ENCODE assay signal across 9 mouse cellular contexts in the genomic region with DNA sequence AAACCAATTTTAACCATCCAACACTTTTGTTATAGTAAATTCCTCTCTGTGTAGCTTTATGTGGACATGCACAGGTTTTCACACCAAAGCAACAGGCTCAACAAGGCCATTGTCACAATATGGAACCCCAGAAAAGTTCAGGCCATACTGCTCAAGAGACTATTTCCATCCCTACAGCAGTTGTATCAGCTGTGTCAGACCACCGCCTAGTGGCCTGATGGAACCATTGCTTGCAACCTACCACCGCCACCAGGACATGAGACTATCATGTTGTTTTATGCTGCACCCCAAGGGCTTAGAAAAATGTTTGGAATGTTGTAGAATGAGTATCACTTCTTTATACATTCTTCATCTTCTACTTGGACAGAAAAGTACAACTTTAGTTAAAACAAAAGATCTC. TPM values are rescaled to one million over a fixed set of nuclear protein-coding genes. Genes with fewer than 3 reads are reported as not detected.
DNase-seq lines count a peak whose midpoint lies in the region; ATAC-seq lines count a peak whose summit lies in the region.
"Had no signal": no experiment of that assay in that cellular context is flagged by ENCODE, and none has a peak within 500 bp of the region (broad histone marks: within the 10 kb centered on the region; RNA-seq: fewer than 3 reads in every experiment).

No protein-coding gene starts in this region.

- 16% methylated on average over 2 of the region's 2 CpGs for WGBS in intestine, embryonic 14.5 days
- 8% methylated on average over 2 of the region's 2 CpGs for WGBS in midbrain, embryonic 16.5 days

- H3K4me1 ChIP-seq in intestine, embryonic 14.5 days (replicated peaks; ENCODE audit: control insufficient read depth, insufficient read depth, low read length): peaks cover 6% of the 10 kb centered on the region
- H3K4me1 ChIP-seq in midbrain, embryonic 16.5 days (ENCODE audit: control insufficient read depth, insufficient read depth, low read length): no peaks in the 10 kb centered on the region
- H3K4me1 ChIP-seq: neural tube, embryonic 12.5 days had no signal

- ATAC-seq in intestine, embryonic 14.5 days (replicated peaks; ENCODE audit: low FRiP score, low TSS enrichment, low read depth): peak; percentile 81
- ATAC-seq in midbrain, embryonic 16.5 days: peak; percentile 72; the same call in 1 of the 2 replicates

- H3K27ac ChIP-seq in intestine, embryonic 14.5 days (ENCODE audit: low read depth): no peak overlapping the region
- H3K27ac ChIP-seq in midbrain, embryonic 16.5 days (ENCODE audit: low read length): no peak overlapping the region
- H3K27ac ChIP-seq: neural tube, embryonic 12.5 days had no signal

- H3K36me3 ChIP-seq in intestine, embryonic 14.5 days (ENCODE audit: control insufficient read depth, insufficient read depth, low read length): no peaks in the 10 kb centered on the region
- H3K36me3 ChIP-seq in midbrain, embryonic 16.5 days (ENCODE audit: control insufficient read depth, insufficient read depth, low read length): no peaks in the 10 kb centered on the region
- H3K36me3 ChIP-seq: neural tube, embryonic 12.5 days had no signal

- H3K9ac ChIP-seq in intestine, embryonic 14.5 days (ENCODE audit: low read length): no peak overlapping the region
- H3K9ac ChIP-seq in midbrain, embryonic 16.5 days (ENCODE audit: low read depth, low read length): no peak overlapping the region
- H3K9ac ChIP-seq: neural tube, embryonic 12.5 days had no signal

- H3K27me3 ChIP-seq in intestine, embryonic 14.5 days (replicated peaks; ENCODE audit: control insufficient read depth, insufficient read depth, low read length): no peaks in the 10 kb centered on the region
- no peaks in the 10 kb centered on the region for H3K27me3 ChIP-seq in midbrain, embryonic 16.5 days (ENCODE audit: control insufficient read depth, insufficient read depth, low read depth, low read length)
- H3K27me3 ChIP-seq: neural tube, embryonic 12.5 days had no signal

- no peak overlapping the region for H3K4me3 ChIP-seq in intestine, embryonic 14.5 days (ENCODE audit: low read depth, low read length)
- no peak overlapping the region for H3K4me3 ChIP-seq in midbrain, embryonic 16.5 days (ENCODE audit: low read depth, low read length)
- H3K4me3 ChIP-seq: neural tube, embryonic 12.5 days had no signal

- peak; percentile 45 for DNase-seq in left cerebral cortex, adult 11 months (ENCODE audit: low spot score)
- DNase-seq in left cerebral cortex, adult 8-10 months (ENCODE audit: low spot score in 2 of 2): no peak
- DNase-seq in c-Kit-positive CD71-positive TER-119-negative erythroid progenitor cells, embryonic 14.5 days (ENCODE audit: low read depth): peak; percentile 38
- DNase-seq in gastrocnemius, adult 18-20 months (ENCODE audit: low spot score): peak; percentile 73
- DNase-seq in intestine, embryonic 14.5 days (ENCODE audit: low spot score): peak; percentile 72
- DNase-seq in left cerebral cortex, postnatal 14 days (ENCODE audit: low spot score in 2 of 2): peak; percentile 66 to 77
- DNase-seq in spleen, postnatal 4 days (ENCODE audit: low spot score in 2 of 2): peak; percentile 54 to 75

- intact Hi-C loops in left cerebral cortex, postnatal 14 days (cut with DNase I): no loop called here

- H3K4me2 ChIP-seq in intestine, embryonic 14.5 days (ENCODE audit: low read length): no peak overlapping the region
- H3K4me2 ChIP-seq in midbrain, embryonic 16.5 days (ENCODE audit: low read length): no peak overlapping the region
- H3K4me2 ChIP-seq: neural tube, embryonic 12.5 days had no signal

- H3K9me3 ChIP-seq in intestine, embryonic 14.5 days (ENCODE audit: control insufficient read depth, low read length): no peaks in the 10 kb centered on the region
- no peaks in the 10 kb centered on the region for H3K9me3 ChIP-seq in midbrain, embryonic 16.5 days (replicated peaks; ENCODE audit: control insufficient read depth, low read length, poor library complexity, severe bottlenecking)
- H3K9me3 ChIP-seq: neural tube, embryonic 12.5 days had no signal

RNA-seq across cellular contexts. Expression of a gene that starts 10.5 kb away (rescaled TPM):
- total RNA-seq in left cerebral cortex, adult 8-10 months (2022): 10 to 100 TPM; 14.5 to 26.4 (median 18.6) TPM
- 1 to 10 TPM; 5.9 to 8.4 TPM for total RNA-seq in gastrocnemius, adult 18-20 months (2021)
- polyA plus RNA-seq in intestine, embryonic 14.5 days (2014; fragmentation: Nextera tagmentation; extraction: Ambion mirVana): 73.2 and 79.0 TPM in 2 replicates
- 10 to 100 TPM; 18.2 to 21.2 TPM for total RNA-seq in left cerebral cortex, postnatal 14 days (2021)
- polyA plus RNA-seq in midbrain, embryonic 16.5 days (2015; fragmentation: Nextera tagmentation; extraction: Ambion mirVana): 42.5 and 44.9 TPM in 2 replicates

RNA-seq across cellular contexts. Expression of a gene that starts 10.8 kb away (rescaled TPM):
- 1 to 10 TPM in 3 of 4 experiments, under 1 TPM in 1; 0.94 to 1.9 (median 1.1) TPM for total RNA-seq in left cerebral cortex, adult 8-10 months (2022)
- total RNA-seq in gastrocnemius, adult 18-20 months (2021): under 1 TPM; 0.55 to 0.57 TPM
- 0.35 and 0.39 TPM in 2 replicates for polyA plus RNA-seq in intestine, embryonic 14.5 days (2014; fragmentation: Nextera tagmentation; extraction: Ambion mirVana)
- total RNA-seq in left cerebral cortex, postnatal 14 days (2021): under 1 TPM; 0.68 to 0.80 TPM
- polyA plus RNA-seq in midbrain, embryonic 16.5 days (2015; fragmentation: Nextera tagmentation; extraction: Ambion mirVana): 0.65 and 0.76 TPM in 2 replicates

Comparison
In these comparisons a context has a peak if more than half of its experiments do, and no peak if none do; other contexts are left out.
1. DNase-seq: peak in left cerebral cortex, adult 11 months (single experiment), c-Kit-positive CD71-positive TER-119-negative erythroid progenitor cells, embryonic 14.5 days (single experiment), gastrocnemius, adult 18-20 months (single experiment), intestine, embryonic 14.5 days (single experiment), left cerebral cortex, postnatal 14 days (2 of 2) and spleen, postnatal 4 days (2 of 2); none in left cerebral cortex, adult 8-10 months (0 of 2).